Mouse (Mus musculus): ENCODE measurements around the gene Morn5. TPM values are rescaled to one million over a fixed set of nuclear protein-coding genes. Genes with fewer than 3 reads are reported as not detected.

The Morn5 gene
- total RNA-seq, 1 experiment from 2014 or later = not detected

Other genes with a start within 250 kb of the Morn5 start
- not detected in 2 replicates for gene Ttll11, start 69.5 kb upstream of the Morn5 start, total RNA-seq (2017)
- 43.2 and 54.3 TPM in 2 replicates for gene Ndufa8, start 52 bp upstream of the Morn5 start, total RNA-seq (2017)
- not detected in 2 replicates for gene Lhx6, start 56.0 kb downstream of the Morn5 start, total RNA-seq (2017)
- 31.3 and 52.2 TPM in 2 replicates for gene Mrrf, start 86.9 kb downstream of the Morn5 start, total RNA-seq (2017)
- gene Rbm18, start 87.3 kb downstream of the Morn5 start, total RNA-seq (2017) = 34.5 and 38.0 TPM in 2 replicates
- 28.5 and 46.1 TPM in 2 replicates for gene Ptgs1, start 181.0 kb downstream of the Morn5 start, total RNA-seq (2017)

Measured in hematopoietic stem cell, adult 5-6 weeks (primary cell).